Mouse (Mus musculus) liver, embryonic 13.5 days (tissue): Measurements from ENCODE around the gene Lsm3. TPM values are rescaled to one million over a fixed set of nuclear protein-coding genes. Genes with fewer than 3 reads are reported as not detected.

Experiments
- ATAC-seq: fragments of 200-750 bp; cut with Nextera tagmentation; 2 replicates; pipeline ENCODE4 v1.8.0; 2017; ENCODE audit warnings: low read depth, mild to moderate bottlenecking, moderate number of reproducible peaks, moderate library complexity
- DNase-seq: peaks from one replicate; pipeline ENCODE4 v3.0.0; 2022
- H3K27ac ChIP-seq: fragments of 300-500 bp; sonication (generic); 2 replicates; pipeline ENCODE4 v1.5.1; 2015; ENCODE audit warnings: moderate library complexity, mild to moderate bottlenecking, inconsistent platforms
- H3K27me3 ChIP-seq: fragments of 300-500 bp; sonication (generic); 2 replicates; pipeline ENCODE4 v1.6.1; 2015; ENCODE audit warnings: mild to moderate bottlenecking, inconsistent platforms
- H3K36me3 ChIP-seq: fragments of 300-500 bp; sonication (generic); 2 replicates; pipeline ENCODE4 v1.6.1; 2015; ENCODE audit warnings: mild to moderate bottlenecking, inconsistent platforms
- H3K4me1 ChIP-seq: fragments of 300-500 bp; sonication (generic); replicated peaks from 2 replicates; pipeline ENCODE4 v1.6.1; 2015; ENCODE audit warnings: inconsistent platforms
- H3K4me2 ChIP-seq: fragments of 300-500 bp; sonication (generic); 2 replicates; pipeline ENCODE4 v1.6.1; 2015; ENCODE audit warnings: inconsistent platforms, mild to moderate bottlenecking, moderate library complexity
- H3K4me3 ChIP-seq: fragments of 300-500 bp; sonication (generic); replicated peaks from 2 replicates; pipeline ENCODE4 v1.5.1; 2015; ENCODE audit warnings: mild to moderate bottlenecking, inconsistent platforms
- H3K9ac ChIP-seq: fragments of 300-500 bp; sonication (generic); 2 replicates; pipeline ENCODE4 v1.6.1; 2015; ENCODE audit warnings: mild to moderate bottlenecking, inconsistent platforms
- H3K9me3 ChIP-seq: fragments of 300-500 bp; sonication (generic); replicated peaks from 2 replicates; pipeline ENCODE4 v1.6.1; 2016; ENCODE audit warnings: inconsistent platforms
- WGBS: fragments of 180-500 bp; shearing (Covaris S2); methylation state at CpG from one replicate; pipeline ENCODE4 v1.1.7; 2015; ENCODE audit not compliant: insufficient replicate concordance; 5-methylcytosine and 5-hydroxymethylcytosine counted together
- polyA plus RNA-seq: library from polyadenylated mRNA; unstranded; fragments of >200 nt; fragmentation: Nextera tagmentation; extraction: Ambion mirVana; gene quantifications from 2 replicates; pipeline ENCODE4 v1.2.1, GENCODE M21; 2015

The Lsm3 gene
- polyA plus RNA-seq, 1 experiment from 2014 or later: 175 TPM

DNA sequence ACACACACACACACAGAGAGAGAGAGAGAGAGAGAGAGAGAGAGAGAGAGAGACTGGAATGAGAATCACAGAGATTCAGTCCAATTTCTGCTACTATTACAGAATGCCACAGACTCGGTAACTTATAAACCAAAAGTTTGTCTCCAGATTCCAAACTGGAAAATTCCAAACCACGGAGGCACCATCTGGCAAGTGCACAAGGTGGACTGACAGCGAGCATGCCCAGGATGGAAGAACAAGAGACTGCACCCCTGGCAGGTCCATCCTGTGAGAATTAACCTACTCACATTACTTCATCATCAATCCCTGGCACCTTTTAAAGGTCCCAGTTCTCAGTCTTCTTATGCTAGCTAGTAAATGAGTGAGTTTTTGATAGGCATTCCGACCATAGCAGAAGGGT is 18.5 kb downstream of the Lsm3 start:
- H3K4me2 ChIP-seq: no peak overlapping the region
- no peak overlapping the region for H3K4me3 ChIP-seq
- no peak overlapping the region for H3K9ac ChIP-seq
- DNase-seq: no peak
- WGBS: 58% methylated on average over 4 of the region's 4 CpGs
- H3K4me1 ChIP-seq: no peaks in the 10 kb centered on the region
- no peaks in the 10 kb centered on the region for H3K36me3 ChIP-seq
- no peaks in the 10 kb centered on the region for H3K27me3 ChIP-seq
- no peak for ATAC-seq
- H3K27ac ChIP-seq: no peak overlapping the region
- no peaks in the 10 kb centered on the region for H3K9me3 ChIP-seq

DNA sequence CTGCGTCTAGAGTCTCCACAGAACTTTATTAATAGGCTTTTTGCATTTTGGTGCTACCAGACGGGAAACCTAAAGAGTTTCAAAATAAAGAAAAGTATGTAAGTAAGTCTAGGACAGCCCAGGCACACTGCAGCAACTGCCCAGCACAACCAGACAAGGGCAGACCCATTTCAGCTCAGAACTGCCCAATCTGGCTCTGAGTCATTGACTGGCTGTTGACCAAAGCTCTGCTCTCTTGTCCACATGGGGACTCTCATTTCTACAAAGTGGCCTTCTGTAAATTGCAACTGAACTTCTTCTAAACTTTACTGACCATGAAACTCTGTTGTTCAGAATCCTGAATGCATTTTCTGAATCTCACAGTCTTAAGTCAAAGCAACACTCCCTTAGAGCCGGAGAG is 19.5 kb downstream of the Lsm3 start:
- 56% methylated on average over 3 of the region's 3 CpGs for WGBS
- no peak overlapping the region for H3K4me3 ChIP-seq
- H3K9me3 ChIP-seq: no peaks in the 10 kb centered on the region
- no peak for DNase-seq
- H3K27me3 ChIP-seq: no peaks in the 10 kb centered on the region
- H3K36me3 ChIP-seq: no peaks in the 10 kb centered on the region
- H3K4me2 ChIP-seq: no peak overlapping the region
- no peak for ATAC-seq
- H3K9ac ChIP-seq: no peak overlapping the region
- H3K4me1 ChIP-seq: no peaks in the 10 kb centered on the region
- no peak overlapping the region for H3K27ac ChIP-seq

GRCm38 (mm10) chr6:91536047-91536765 is 20.5 kb downstream of the Lsm3 start:
- H3K4me3 ChIP-seq: no peak overlapping the region
- H3K4me2 ChIP-seq: no peak overlapping the region
- H3K9me3 ChIP-seq: no peaks in the 10 kb centered on the region
- no peak overlapping the region for H3K27ac ChIP-seq
- H3K36me3 ChIP-seq: no peaks in the 10 kb centered on the region
- H3K27me3 ChIP-seq: no peaks in the 10 kb centered on the region
- DNase-seq: no peak
- H3K9ac ChIP-seq: no peak overlapping the region
- ATAC-seq: no peak
- no peaks in the 10 kb centered on the region for H3K4me1 ChIP-seq
- 71% methylated on average over 11 of the region's 11 CpGs for WGBS

DNA sequence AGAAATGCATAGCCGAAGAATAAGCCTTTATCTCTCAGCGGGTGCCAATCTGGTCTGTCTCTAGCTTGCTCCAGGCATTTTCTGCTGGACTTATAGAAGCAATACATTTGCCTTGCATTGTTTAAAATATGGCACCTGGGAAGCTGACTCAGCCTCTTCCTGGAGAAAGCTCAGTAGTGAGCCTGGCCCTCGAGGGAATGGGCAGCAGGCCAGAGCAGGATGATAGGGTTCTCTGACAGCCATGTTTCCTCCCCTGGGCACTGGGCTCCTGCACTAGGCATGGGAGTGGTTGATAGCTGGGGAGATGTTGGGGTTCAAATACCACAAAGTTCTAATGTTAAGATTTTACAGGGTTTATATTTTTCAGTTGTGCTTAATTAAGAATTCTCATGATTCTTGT is 25.5 kb downstream of the Lsm3 start:
- ATAC-seq (no peak), DNase-seq (no peak)
- Histone ChIP-seq H3K4me3 (no peak overlapping the region), H3K9me3 (no peaks in the 10 kb centered on the region), H3K27me3 (0 out of 2 replicates have a peak, but pooled peaks cover 3% of the 10 kb centered on the region), H3K9ac (no peak overlapping the region), H3K4me2 (no peak overlapping the region), H3K27ac (no peak overlapping the region), H3K36me3 (no peaks in the 10 kb centered on the region), H3K4me1 (no peaks in the 10 kb centered on the region; the same call in 1 of the 2 replicates)
- 44% methylated on average over 3 of the region's 3 CpGs for WGBS

DNA sequence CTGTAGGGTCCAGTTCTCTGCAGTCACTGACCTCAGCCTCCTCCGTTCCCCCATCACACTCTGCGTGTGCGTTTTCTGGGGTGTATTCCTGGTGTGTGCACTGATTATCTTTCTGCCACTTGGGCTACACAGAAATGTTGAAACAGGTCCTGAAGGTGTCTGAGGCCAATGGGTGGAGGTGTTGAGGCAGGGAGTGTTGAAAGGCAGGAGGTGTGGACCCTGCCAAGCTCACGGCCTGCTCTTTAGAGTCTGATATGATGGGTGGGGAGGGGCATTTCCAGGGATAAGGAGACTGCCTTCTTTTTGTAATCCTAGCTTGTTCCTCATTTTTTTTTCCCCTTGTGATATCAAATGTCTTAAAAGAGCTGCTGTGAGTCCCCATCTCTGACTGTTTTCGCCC is 27.3 kb downstream of the Lsm3 start:
- H3K27me3 ChIP-seq: 0 out of 2 replicates have a peak, but pooled peaks cover 6% of the 10 kb centered on the region
- H3K27ac ChIP-seq: no peak overlapping the region
- DNase-seq (no peak), ATAC-seq (no peak)
- H3K4me2 ChIP-seq: no peak overlapping the region
- no peak overlapping the region for H3K4me3 ChIP-seq
- WGBS: 69% methylated on average over 5 of the region's 5 CpGs
- H3K36me3 ChIP-seq: no peaks in the 10 kb centered on the region
- H3K4me1 ChIP-seq: no peaks in the 10 kb centered on the region; the same call in 1 of the 2 replicates
- H3K9ac ChIP-seq: no peak overlapping the region
- H3K9me3 ChIP-seq: no peaks in the 10 kb centered on the region

DNA sequence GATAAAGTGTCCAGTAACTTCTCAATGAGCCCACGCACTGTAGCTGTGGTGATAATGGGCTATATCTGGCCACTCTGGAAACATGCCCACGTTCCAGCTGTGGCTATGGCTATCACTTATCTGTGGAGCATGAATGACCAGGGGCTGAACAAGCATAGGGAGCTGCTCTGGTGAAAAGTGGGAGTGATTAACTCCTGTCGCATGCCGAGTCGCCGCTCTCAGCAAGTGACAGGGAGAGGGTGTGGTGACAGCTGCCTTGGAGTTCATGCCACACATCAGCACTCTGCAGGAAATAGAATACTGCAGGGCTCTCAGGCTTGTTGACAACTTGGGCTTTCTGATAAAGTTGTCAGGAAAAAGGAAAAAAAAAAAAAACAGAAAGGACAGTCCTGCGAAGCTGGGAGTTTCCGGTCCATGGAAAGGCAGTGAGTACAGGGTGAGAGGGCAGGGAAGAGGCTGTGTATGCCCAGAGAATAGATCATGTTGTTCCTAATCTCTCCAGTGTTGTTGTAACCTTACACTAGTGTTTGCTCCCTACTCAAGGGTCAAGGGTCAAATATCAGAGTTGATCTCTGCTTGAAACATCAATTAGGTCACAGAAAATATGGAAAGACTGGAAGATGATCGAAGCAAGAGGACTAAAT is 30.6 kb downstream of the Lsm3 start:
- DNase-seq: no peak
- ATAC-seq: peak; percentile 39; the same call in 1 of the 2 replicates
- Histone ChIP-seq H3K9me3 (no peaks in the 10 kb centered on the region), H3K36me3 (no peaks in the 10 kb centered on the region), H3K4me3 (no peak overlapping the region), H3K9ac (no peak overlapping the region), H3K4me2 (no peak overlapping the region), H3K4me1 (peaks cover 2% of the 10 kb centered on the region; the same call in 1 of the 2 replicates), H3K27ac (no peak overlapping the region), H3K27me3 (0 out of 2 replicates have a peak, but pooled peaks cover 6% of the 10 kb centered on the region)
- 17% methylated on average over 9 of the region's 9 CpGs for WGBS

- DNase-seq: no peak
- Histone ChIP-seq H3K27me3 (0 out of 2 replicates have a peak, but pooled peaks cover 6% of the 10 kb centered on the region), H3K4me2 (no peak overlapping the region), H3K4me1 (peaks cover 2% of the 10 kb centered on the region; the same call in 1 of the 2 replicates), H3K36me3 (no peaks in the 10 kb centered on the region), H3K9ac (no peak overlapping the region), H3K4me3 (no peak overlapping the region), H3K27ac (no peak overlapping the region), H3K9me3 (no peaks in the 10 kb centered on the region)
- WGBS: 33% methylated on average over 1 of the region's 1 CpGs
- ATAC-seq: no peak
Measured at GRCm38 (mm10) chr6:91547313-91547712, 31.6 kb downstream of the Lsm3 start.

GRCm38 (mm10) chr6:91549621-91550020 is 33.9 kb downstream of the Lsm3 start:
- no peak overlapping the region for H3K27ac ChIP-seq
- ATAC-seq (no peak), DNase-seq (no peak)
- H3K4me1 ChIP-seq: peaks cover 2% of the 10 kb centered on the region; the same call in 1 of the 2 replicates
- H3K4me3 ChIP-seq: no peak overlapping the region
- 0 out of 2 replicates have a peak, but pooled peaks cover 6% of the 10 kb centered on the region for H3K27me3 ChIP-seq
- WGBS: 68% methylated on average over 5 of the region's 5 CpGs
- no peaks in the 10 kb centered on the region for H3K9me3 ChIP-seq
- H3K9ac ChIP-seq: no peak overlapping the region
- no peak overlapping the region for H3K4me2 ChIP-seq
- H3K36me3 ChIP-seq: no peaks in the 10 kb centered on the region

DNA sequence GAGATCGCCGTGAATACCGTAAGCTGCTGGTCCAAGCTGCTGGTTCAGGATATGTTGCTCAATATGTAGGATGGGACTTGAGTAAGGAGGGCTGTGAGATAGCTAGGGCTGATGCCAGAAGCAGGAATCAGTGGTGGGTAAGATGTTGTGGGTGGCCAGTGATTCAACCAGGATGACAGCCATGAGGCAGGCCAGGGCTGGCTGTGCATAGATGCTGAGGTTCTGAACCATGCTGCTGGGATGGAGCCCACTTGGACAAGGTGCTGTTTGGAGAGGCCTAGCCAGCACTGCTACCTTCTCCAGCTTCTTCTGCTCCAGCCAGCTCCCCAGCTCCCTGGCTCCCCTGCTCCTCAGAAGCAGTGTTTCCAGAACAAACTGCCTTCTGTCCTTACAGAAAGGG is 35.9 kb downstream of the Lsm3 start:
- 81% methylated on average over 3 of the region's 3 CpGs for WGBS
- DNase-seq: no peak

GRCm38 (mm10) chr6:91552693-91553092 is 37.0 kb downstream of the Lsm3 start:
- ATAC-seq: no peak
- no peaks in the 10 kb centered on the region for H3K27me3 ChIP-seq
- no peak overlapping the region for H3K27ac ChIP-seq
- DNase-seq: no peak
- H3K36me3 ChIP-seq: no peaks in the 10 kb centered on the region
- no peaks in the 10 kb centered on the region for H3K9me3 ChIP-seq
- no peak overlapping the region for H3K4me3 ChIP-seq
- 0 out of 2 replicates have a peak, but pooled peaks cover 2% of the 10 kb centered on the region for H3K4me1 ChIP-seq
- no peak overlapping the region for H3K9ac ChIP-seq
- 59% methylated on average over 3 of the region's 3 CpGs for WGBS
- no peak overlapping the region for H3K4me2 ChIP-seq

More for the DNA sequence above, 35.9 kb downstream of the Lsm3 start:
- no peaks in the 10 kb centered on the region for H3K9me3 ChIP-seq
- 0 out of 2 replicates have a peak, but pooled peaks cover 2% of the 10 kb centered on the region for H3K4me1 ChIP-seq
- no peak overlapping the region for H3K4me2 ChIP-seq
- no peak overlapping the region for H3K4me3 ChIP-seq
- H3K36me3 ChIP-seq: no peaks in the 10 kb centered on the region
- no peak for ATAC-seq
- no peak overlapping the region for H3K9ac ChIP-seq
- 0 out of 2 replicates have a peak, but pooled peaks cover 1% of the 10 kb centered on the region for H3K27me3 ChIP-seq
- H3K27ac ChIP-seq: no peak overlapping the region

- no peak for DNase-seq
- no peak for ATAC-seq
- 0 out of 2 replicates have a peak, but pooled peaks cover 6% of the 10 kb centered on the region for H3K4me1 ChIP-seq
- H3K27me3 ChIP-seq: no peaks in the 10 kb centered on the region
- no peak overlapping the region for H3K4me2 ChIP-seq
- no peak overlapping the region for H3K4me3 ChIP-seq
- WGBS: 33% methylated on average over 1 of the region's 1 CpGs
- no peak overlapping the region for H3K9ac ChIP-seq
- no peaks in the 10 kb centered on the region for H3K9me3 ChIP-seq
- no peak overlapping the region for H3K27ac ChIP-seq
- H3K36me3 ChIP-seq: no peaks in the 10 kb centered on the region
Measured at GRCm38 (mm10) chr6:91558565-91558964, 42.8 kb downstream of the Lsm3 start.
